Comparison of ENCODE assay signal across 9 mouse cellular contexts in genomic region chr10:122183025-122183424, GRCm38 (mm10).
DNase-seq lines count a peak whose midpoint lies in the region; ATAC-seq lines count a peak whose summit lies in the region.
"Had no signal": no experiment of that assay in that cellular context is flagged by ENCODE, and none has a peak within 500 bp of the region (broad histone marks: within the 10 kb centered on the region; RNA-seq: fewer than 3 reads in every experiment).

No protein-coding gene starts in this region.

- H3K4me3 ChIP-seq in hindbrain, embryonic 12.5 days, result no peak overlapping the region
- H3K4me3 ChIP-seq: limb, embryonic 13.5 days had no signal

- H3K9ac ChIP-seq in hindbrain, embryonic 12.5 days, result no peak overlapping the region
- H3K9ac ChIP-seq: limb, embryonic 13.5 days had no signal

- no peaks in the 10 kb centered on the region for H3K27me3 ChIP-seq in hindbrain, embryonic 12.5 days
- H3K27me3 ChIP-seq: limb, embryonic 13.5 days had no signal

- WGBS in hindbrain, embryonic 12.5 days, result 34% methylated on average over 4 of the region's 4 CpGs

- intact Hi-C loops in gastrocnemius, postnatal 36 days (cut with DNase I), result loop anchor here (10.0 kb wide), 1 partner anchor 262 kb away; the partner anchor contains the start of gene Avpr1a
- intact Hi-C loops in left cerebral cortex, postnatal 25 days (cut with DNase I), result loop anchor here (1.0 to 2.0 kb wide), 2 partner anchors 264 to 345 kb away; no protein-coding TSS in a partner anchor

- H3K4me1 ChIP-seq in hindbrain, embryonic 12.5 days, result no peaks in the 10 kb centered on the region
- H3K4me1 ChIP-seq: limb, embryonic 13.5 days had no signal

- DNase-seq in gastrocnemius, postnatal 10 days, result peak; percentile 37
- no peak for DNase-seq in gastrocnemius, postnatal 36 days
- DNase-seq in testis, postnatal 10 days (ENCODE audit: low spot score), result peak; percentile 65
- no peak for DNase-seq in testis, postnatal 14 days (ENCODE audit: low spot score)
- peak; percentile 47 for DNase-seq in fibroblast of lung, adult 2 months (ENCODE audit: low read depth)
- peak; percentile 53 to 62 for DNase-seq in left cerebral cortex, postnatal 25 days (ENCODE audit: low spot score in 2 of 2)

- no peaks in the 10 kb centered on the region for H3K9me3 ChIP-seq in hindbrain, embryonic 12.5 days (replicated peaks)
- H3K9me3 ChIP-seq: limb, embryonic 13.5 days had no signal

- no peak overlapping the region for H3K4me2 ChIP-seq in hindbrain, embryonic 12.5 days (replicated peaks)
- H3K4me2 ChIP-seq: limb, embryonic 13.5 days had no signal

- H3K27ac ChIP-seq in hindbrain, embryonic 12.5 days, result no peak overlapping the region
- H3K27ac ChIP-seq: limb, embryonic 13.5 days had no signal

- no peak for ATAC-seq in erythroid progenitor cell, adult 5-6 weeks (replicated peaks; ENCODE audit: low FRiP score, poor library complexity, severe bottlenecking)
- ATAC-seq in hindbrain, embryonic 12.5 days (ENCODE audit: low FRiP score), result no peak

- H3K36me3 ChIP-seq in hindbrain, embryonic 12.5 days, result no peaks in the 10 kb centered on the region
- H3K36me3 ChIP-seq: limb, embryonic 13.5 days had no signal

Comparison
In these comparisons a context has a peak if more than half of its experiments do, and no peak if none do; other contexts are left out.
1. DNase-seq: peak in gastrocnemius, postnatal 10 days (single experiment), testis, postnatal 10 days (single experiment), fibroblast of lung, adult 2 months (single experiment) and left cerebral cortex, postnatal 25 days (2 of 2); none in gastrocnemius, postnatal 36 days (0 of 2) and testis, postnatal 14 days (single experiment).